Mouse (Mus musculus) stomach, postnatal 0 days (tissue): ENCODE measurements at regions not wholly inside any gene's neighbourhood (a gene's known extent, or its start where the extent isn't known, plus 50 kb on each side); places are given as distances from the start of the nearest gene placed in this dataset.
"Not testable (repeated sequence)": the region's sequence is repeated elsewhere in the genome, so short reads cannot be mapped to it uniquely, and the experiment has no call there.

ENCODE experiments used
- ATAC-seq: fragments of 200-750 bp; cut with Nextera tagmentation; 2 replicates; pipeline ENCODE4 v1.8.0; 2017; ENCODE audit not compliant: low FRiP score, low TSS enrichment
- DNase-seq: peaks from one replicate; pipeline ENCODE4 v3.0.0-alpha.2; 2016; ENCODE audit warnings: low spot score
- H3K27ac ChIP-seq: fragments of 300-500 bp; sonication (generic); replicated peaks from 2 replicates; pipeline ENCODE4 v1.5.1; 2014; ENCODE audit warnings: mild to moderate bottlenecking, control low read depth
- H3K27me3 ChIP-seq: fragments of 300-500 bp; sonication (generic); 2 replicates; pipeline ENCODE4 v1.6.1; 2014; ENCODE audit warnings: low read length; ENCODE audit not compliant: control insufficient read depth, insufficient read depth
- H3K36me3 ChIP-seq: fragments of 300-500 bp; sonication (generic); 2 replicates; pipeline ENCODE4 v1.6.1; 2014; ENCODE audit warnings: low read length, mixed read lengths; ENCODE audit not compliant: control insufficient read depth, insufficient read depth
- H3K4me1 ChIP-seq: fragments of 300-500 bp; sonication (generic); replicated peaks from 2 replicates; pipeline ENCODE4 v1.6.1; 2014; ENCODE audit warnings: antibody characterized with exemption; ENCODE audit not compliant: control insufficient read depth, insufficient read depth
- H3K4me2 ChIP-seq: fragments of 300-500 bp; sonication (generic); replicated peaks from 2 replicates; pipeline ENCODE4 v1.6.1; 2014; ENCODE audit warnings: low read depth, mild to moderate bottlenecking, control low read depth, moderate library complexity
- H3K4me3 ChIP-seq: fragments of 300-500 bp; sonication (generic); 2 replicates; pipeline ENCODE4 v1.5.1; 2014; ENCODE audit warnings: low read depth, low read length, control low read depth
- H3K9ac ChIP-seq: fragments of 300-500 bp; sonication (generic); 2 replicates; pipeline ENCODE4 v1.6.1; 2014; ENCODE audit warnings: mild to moderate bottlenecking, low read length, control low read depth, mixed read lengths
- H3K9me3 ChIP-seq: fragments of 300-500 bp; sonication (generic); 2 replicates; pipeline ENCODE4 v1.6.1; 2016; ENCODE audit warnings: low read length; ENCODE audit not compliant: control insufficient read depth
- CTCF ChIP-seq: IDR thresholded peaks from 2 replicates; pipeline ENCODE4 v1.5.1; 2016; ENCODE audit warnings: antibody characterized with exemption, low read depth, mild to moderate bottlenecking, moderate library complexity
- EP300 ChIP-seq: optimal IDR thresholded peaks from 2 replicates; pipeline ENCODE3; 2016; ENCODE audit warnings: antibody characterized with exemption
- WGBS: fragments of 180-500 bp; shearing (Covaris S2); extraction: QIAGEN DNeasy Blood & Tissue Kit; methylation state at CpG from one replicate; pipeline ENCODE4 v1.1.7; 2014; 5-methylcytosine and 5-hydroxymethylcytosine counted together

DNA sequence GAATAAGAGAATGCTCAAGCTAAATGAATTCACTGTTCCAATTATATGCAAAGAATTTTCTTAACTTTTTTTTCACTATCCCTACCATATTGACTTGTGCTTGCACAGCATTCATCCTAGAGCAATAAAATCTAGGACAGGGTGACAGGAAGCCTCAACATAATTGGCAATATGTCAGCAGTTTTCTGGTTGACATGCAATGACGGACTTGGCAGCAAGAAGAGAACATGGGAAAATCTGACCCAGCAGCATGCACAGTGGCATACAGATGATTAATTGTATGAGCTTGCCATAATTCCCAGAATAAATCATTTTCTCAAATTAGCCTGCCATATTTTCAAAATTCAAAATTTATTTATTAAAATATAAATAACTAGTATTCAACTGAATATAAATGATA is 152.7 kb downstream of the Amy2a5 start:
- no peak for TF ChIP-seq EP300
- no peak for TF ChIP-seq CTCF
- H3K9ac ChIP-seq, result no peak overlapping the region
- H3K4me3 ChIP-seq, result no peak overlapping the region
- no peak overlapping the region for H3K4me2 ChIP-seq
- 67% methylated on average over 1 of the region's 1 CpGs for WGBS
- H3K27me3 ChIP-seq, result no peaks in the 10 kb centered on the region
- H3K4me1 ChIP-seq, result no peaks in the 10 kb centered on the region
- ATAC-seq (no peak), DNase-seq (no peak)
- H3K36me3 ChIP-seq, result no peaks in the 10 kb centered on the region
- no peak overlapping the region for H3K27ac ChIP-seq
- H3K9me3 ChIP-seq, result no peaks in the 10 kb centered on the region

DNA sequence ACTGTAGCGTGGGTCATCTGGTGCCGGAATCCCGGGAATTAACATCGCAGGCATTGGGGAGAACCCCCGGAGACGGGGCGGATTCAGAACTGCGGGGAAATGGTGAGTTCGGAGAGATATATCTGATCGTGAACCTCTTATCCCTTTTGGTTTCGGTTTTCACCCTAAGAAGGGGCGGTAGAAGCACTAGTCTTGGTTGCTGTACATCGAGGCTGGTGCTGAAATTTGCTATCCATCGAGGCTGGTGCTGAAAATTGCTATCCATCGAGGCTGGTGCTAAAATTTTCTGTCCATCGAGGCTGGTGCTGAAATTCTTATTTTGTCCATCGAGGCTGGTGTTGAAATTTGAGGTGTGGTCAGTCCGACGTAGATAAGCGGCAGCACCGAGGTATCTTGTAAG is 167.8 kb downstream of the Amy2a5 start:
- not testable (repeated sequence) for H3K9me3 ChIP-seq, H3K4me1 ChIP-seq, H3K36me3 ChIP-seq, H3K4me3 ChIP-seq, H3K4me2 ChIP-seq, H3K9ac ChIP-seq, ATAC-seq, H3K27ac ChIP-seq, H3K27me3 ChIP-seq
- DNase-seq, result peak; percentile 13
- 60% methylated on average over 21 of the region's 21 CpGs for WGBS

DNA sequence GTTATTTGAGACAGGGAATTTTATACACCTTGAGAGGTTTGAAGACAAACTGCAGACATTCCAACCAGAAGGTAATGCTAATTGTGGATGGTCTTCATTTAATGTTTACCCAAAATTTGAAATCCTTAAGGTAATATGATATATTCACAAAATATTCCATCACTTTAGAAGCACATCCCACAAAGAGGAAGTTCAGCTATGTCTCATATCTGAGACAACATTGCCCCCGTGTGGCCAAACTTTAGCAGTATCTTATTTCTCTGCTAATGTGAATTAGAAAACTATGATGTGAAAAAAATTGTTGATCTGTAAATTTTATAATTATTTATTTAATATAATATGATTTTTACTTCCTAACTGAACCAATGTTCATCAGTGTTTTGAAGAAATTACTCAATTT is 177.9 kb downstream of the Amy2a5 start:
- no peak overlapping the region for H3K4me3 ChIP-seq
- TF ChIP-seq EP300 (no peak), CTCF (peak; percentile 72)
- no peaks in the 10 kb centered on the region for H3K36me3 ChIP-seq
- H3K9ac ChIP-seq, result no peak overlapping the region
- DNase-seq, result peak; percentile 53
- H3K27ac ChIP-seq, result no peak overlapping the region
- 0% methylated on average over 1 of the region's 1 CpGs for WGBS
- no peaks in the 10 kb centered on the region for H3K4me1 ChIP-seq
- no peak overlapping the region for H3K4me2 ChIP-seq
- H3K27me3 ChIP-seq, result no peaks in the 10 kb centered on the region
- H3K9me3 ChIP-seq, result no peaks in the 10 kb centered on the region
- no peak for ATAC-seq
